In the genomic region with DNA sequence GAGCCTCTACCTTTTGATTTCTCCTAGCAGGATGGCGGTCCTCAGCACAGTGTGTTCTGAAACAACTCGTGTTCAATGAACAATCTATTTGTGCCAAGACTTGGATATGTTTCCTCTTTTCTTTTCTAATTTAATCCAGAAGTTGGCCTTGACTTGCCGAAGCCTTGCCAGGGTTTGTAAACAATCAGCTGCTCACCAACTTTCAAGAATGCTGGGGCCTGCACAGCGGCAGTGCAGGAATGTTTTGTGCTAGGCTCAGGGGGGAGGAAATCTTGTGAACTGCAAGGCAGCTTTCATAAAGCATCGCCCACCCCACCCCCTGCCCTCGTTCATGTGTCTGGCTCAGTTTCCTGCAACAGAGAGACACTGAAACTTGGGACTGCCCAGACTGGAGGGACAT, we compare ENCODE assay signal across 9 mouse cellular contexts.
DNase-seq lines count a peak whose midpoint lies in the region; ATAC-seq and TF ChIP-seq lines count a peak whose summit lies in the region.
"Had no signal": no experiment of that assay in that cellular context is flagged by ENCODE, and none has a peak within 500 bp of the region (broad histone marks: within the 10 kb centered on the region; RNA-seq: fewer than 3 reads in every experiment).

No protein-coding gene starts in this region.

- H3K36me3 ChIP-seq in forebrain, postnatal 0 days (ENCODE audit: insufficient read depth): no peaks in the 10 kb centered on the region
- H3K36me3 ChIP-seq in forebrain, embryonic 11.5 days (ENCODE audit: control insufficient read depth, insufficient read depth, low read length): no peaks in the 10 kb centered on the region
- H3K36me3 ChIP-seq in embryonic facial prominence, embryonic 11.5 days (replicated peaks; ENCODE audit: control insufficient read depth, insufficient read depth, low read depth, low read length): no peaks in the 10 kb centered on the region
- H3K36me3 ChIP-seq in lung, embryonic 16.5 days (ENCODE audit: control insufficient read depth, insufficient read depth, low read length): no peaks in the 10 kb centered on the region

- peak; percentile 38 for DNase-seq in forebrain, postnatal 0 days
- no peak for DNase-seq in forebrain, embryonic 11.5 days (ENCODE audit: low spot score)
- peak; percentile 17 for DNase-seq in embryonic facial prominence, embryonic 11.5 days (ENCODE audit: low spot score)
- peak; percentile 35 for DNase-seq in heart, postnatal 4 days
- no peak for DNase-seq in embryo, embryonic 10.5 days (ENCODE audit: low spot score)
- no peak for DNase-seq in spleen, postnatal 10 days (ENCODE audit: low spot score in 2 of 2)
- no peak for DNase-seq in thymus, postnatal 4 days

- no peaks in the 10 kb centered on the region for H3K27me3 ChIP-seq in forebrain, postnatal 0 days (ENCODE audit: insufficient read depth, low read length)
- no peaks in the 10 kb centered on the region for H3K27me3 ChIP-seq in forebrain, embryonic 11.5 days (ENCODE audit: control insufficient read depth, insufficient read depth, low read length)
- H3K27me3 ChIP-seq in embryonic facial prominence, embryonic 11.5 days (ENCODE audit: control insufficient read depth, insufficient read depth, low read length): no peaks in the 10 kb centered on the region
- H3K27me3 ChIP-seq in lung, embryonic 16.5 days (ENCODE audit: control insufficient read depth, insufficient read depth, low read depth, low read length): no peaks in the 10 kb centered on the region

- H3K27ac ChIP-seq in forebrain, postnatal 0 days (ENCODE audit: low read depth, low read length): no peak overlapping the region
- no peak overlapping the region for H3K27ac ChIP-seq in forebrain, embryonic 11.5 days (ENCODE audit: low read depth, low read length)
- no peak overlapping the region for H3K27ac ChIP-seq in embryonic facial prominence, embryonic 11.5 days (replicated peaks; ENCODE audit: low read depth, low read length)
- H3K27ac ChIP-seq in lung, embryonic 16.5 days (ENCODE audit: low read length): peak overlapping the region; percentile 72

- no peak overlapping the region for H3K4me3 ChIP-seq in forebrain, postnatal 0 days (ENCODE audit: low read depth, low read length)
- H3K4me3 ChIP-seq in forebrain, embryonic 11.5 days (ENCODE audit: low read depth, low read length): no peak overlapping the region
- no peak overlapping the region for H3K4me3 ChIP-seq in embryonic facial prominence, embryonic 11.5 days (ENCODE audit: low read depth, low read length)
- H3K4me3 ChIP-seq in lung, embryonic 16.5 days (ENCODE audit: low read length): no peak overlapping the region
- H3K4me3 ChIP-seq: megakaryocyte, embryonic 14.5 days had no signal

- peak; percentile 29; the same call in 1 of the 2 replicates for ATAC-seq in forebrain, postnatal 0 days
- no peak for ATAC-seq in forebrain, embryonic 11.5 days (replicated peaks; ENCODE audit: low FRiP score)
- ATAC-seq in embryonic facial prominence, embryonic 11.5 days (replicated peaks; ENCODE audit: insufficient number of reproducible peaks, low FRiP score, low TSS enrichment, low read depth): no peak
- ATAC-seq in lung, embryonic 16.5 days (ENCODE audit: low read depth): peak; percentile 84

- 31% methylated on average over 6 of the region's 6 CpGs for WGBS in forebrain, postnatal 0 days
- WGBS in forebrain, embryonic 11.5 days: 69% methylated on average over 6 of the region's 6 CpGs
- 49% methylated on average over 6 of the region's 6 CpGs for WGBS in embryonic facial prominence, embryonic 11.5 days
- WGBS in lung, embryonic 16.5 days: 28% methylated on average over 6 of the region's 6 CpGs

- no peaks in the 10 kb centered on the region for H3K9me3 ChIP-seq in forebrain, postnatal 0 days (ENCODE audit: low read length)
- no peaks in the 10 kb centered on the region for H3K9me3 ChIP-seq in forebrain, embryonic 11.5 days (ENCODE audit: control insufficient read depth, low read length)
- H3K9me3 ChIP-seq in embryonic facial prominence, embryonic 11.5 days (replicated peaks; ENCODE audit: control insufficient read depth, low read length): no peaks in the 10 kb centered on the region
- no peaks in the 10 kb centered on the region for H3K9me3 ChIP-seq in lung, embryonic 16.5 days (ENCODE audit: control insufficient read depth, low read length)
- H3K9me3 ChIP-seq: megakaryocyte, embryonic 14.5 days had no signal

- H3K4me1 ChIP-seq in forebrain, postnatal 0 days (ENCODE audit: insufficient read depth): no peaks in the 10 kb centered on the region
- H3K4me1 ChIP-seq in forebrain, embryonic 11.5 days (replicated peaks; ENCODE audit: control insufficient read depth, insufficient read depth, low read length): no peaks in the 10 kb centered on the region
- no peaks in the 10 kb centered on the region for H3K4me1 ChIP-seq in embryonic facial prominence, embryonic 11.5 days (ENCODE audit: control insufficient read depth, insufficient read depth, low read length)
- H3K4me1 ChIP-seq in lung, embryonic 16.5 days (replicated peaks; ENCODE audit: control insufficient read depth, insufficient read depth, low read length): peaks cover 5% of the 10 kb centered on the region
- H3K4me1 ChIP-seq: megakaryocyte, embryonic 14.5 days had no signal

- no peak overlapping the region for H3K4me2 ChIP-seq in forebrain, postnatal 0 days (ENCODE audit: low read depth)
- H3K4me2 ChIP-seq in forebrain, embryonic 11.5 days (ENCODE audit: low read depth, low read length, severe bottlenecking): no peak overlapping the region
- no peak overlapping the region for H3K4me2 ChIP-seq in embryonic facial prominence, embryonic 11.5 days (ENCODE audit: low read depth, low read length)
- no peak overlapping the region for H3K4me2 ChIP-seq in lung, embryonic 16.5 days (ENCODE audit: low read depth, low read length)

- no peak for TF ChIP-seq CTCF in forebrain, postnatal 0 days (IDR thresholded peaks at IDR 0.05; ENCODE audit: low read depth)

- H3K9ac ChIP-seq in forebrain, postnatal 0 days: no peak overlapping the region
- no peak overlapping the region for H3K9ac ChIP-seq in forebrain, embryonic 11.5 days (ENCODE audit: low read length)
- no peak overlapping the region for H3K9ac ChIP-seq in embryonic facial prominence, embryonic 11.5 days (replicated peaks; ENCODE audit: low read length)
- H3K9ac ChIP-seq in lung, embryonic 16.5 days (ENCODE audit: low read length): no peak overlapping the region

Comparison
In these comparisons a context has a peak if more than half of its experiments do, and no peak if none do; other contexts are left out.
1. ATAC-seq: peak in forebrain, postnatal 0 days (single experiment) and lung, embryonic 16.5 days (single experiment); none in forebrain, embryonic 11.5 days (single experiment) and embryonic facial prominence, embryonic 11.5 days (single experiment).
2. DNase-seq: peak in forebrain, postnatal 0 days (single experiment), embryonic facial prominence, embryonic 11.5 days (single experiment) and heart, postnatal 4 days (single experiment); none in forebrain, embryonic 11.5 days (single experiment), embryo, embryonic 10.5 days (single experiment), spleen, postnatal 10 days (0 of 2) and thymus, postnatal 4 days (single experiment).